12 mouse cellular contexts compared by ENCODE assay signal in genomic region chr16:4978275-4979051, GRCm38 (mm10). TPM values are rescaled to one million over a fixed set of nuclear protein-coding genes. Genes with fewer than 3 reads are reported as not detected.
DNase-seq lines count a peak whose midpoint lies in the region; ATAC-seq and TF ChIP-seq lines count a peak whose summit lies in the region.
"Had no signal": no experiment of that assay in that cellular context is flagged by ENCODE, and none has a peak within 500 bp of the region (broad histone marks: within the 10 kb centered on the region; RNA-seq: fewer than 3 reads in every experiment).

No protein-coding gene starts in this region.

- no peak for TF ChIP-seq CTCF in layer of hippocampus, adult 2 months (conservative IDR thresholded peaks at IDR 0.05)

- no peak overlapping the region for H3K4me3 ChIP-seq in layer of hippocampus, adult 2 months
- H3K4me3 ChIP-seq: neural tube, embryonic 13.5 days had no signal

- no peak for DNase-seq in layer of hippocampus, adult 2 months (ENCODE audit: low spot score in 2 of 2)
- DNase-seq in layer of hippocampus, postnatal 25 days (ENCODE audit: extremely low spot score in 1 of 2, low spot score in 1 of 2): no peak
- DNase-seq in kidney, postnatal 25 days: peak; percentile 49 to 81
- DNase-seq in lung, postnatal 36 days: peak; percentile 70
- DNase-seq in adrenal gland, adult 2 months: no peak
- DNase-seq in adrenal gland, postnatal 36 days: no peak

- peak overlapping the region; percentile 81 for H3K27ac ChIP-seq in layer of hippocampus, adult 2 months
- H3K27ac ChIP-seq: neural tube, embryonic 13.5 days had no signal

- peak; percentile 40; the same call in 1 of the 2 replicates for ATAC-seq in common myeloid progenitor, adult 5-6 weeks (replicated peaks; ENCODE audit: low read depth, poor library complexity, severe bottlenecking)
- ATAC-seq in megakaryocyte, adult 5-6 weeks (ENCODE audit: poor library complexity, severe bottlenecking): no peak

RNA-seq across cellular contexts. Expression of gene Anks3, which starts 14.5 kb away (rescaled TPM):
- 10 to 100 TPM; 75.8 to 98.0 TPM for total RNA-seq in layer of hippocampus, adult 2 months (2021)
- total RNA-seq in layer of hippocampus, postnatal 25 days (2021): 10 to 100 TPM; 59.7 to 74.3 TPM
- total RNA-seq in common myeloid progenitor, adult 5-6 weeks (2017): 16.4 and 25.4 TPM in 2 replicates
- total RNA-seq in adrenal gland, adult 2 months (2021): 10 to 100 TPM; 30.8 to 33.9 TPM
- 39.2 and 45.3 TPM in 2 replicates for polyA plus RNA-seq in adrenal gland, adult 2 months (2012; rRNA removed)
- total RNA-seq in megakaryocyte, adult 5-6 weeks (2015): 13.7 and 15.0 TPM in 2 replicates
- total RNA-seq in megakaryocyte, adult 5-6 weeks (2017): 15.6 and 19.0 TPM in 2 replicates
- 10 to 100 TPM; 31.2 to 42.2 TPM for total RNA-seq in adrenal gland, postnatal 36 days (2021)

RNA-seq across cellular contexts. Expression of gene Sept12, which starts 19.2 kb away (rescaled TPM):
- not detected for total RNA-seq in layer of hippocampus, adult 2 months (2021)
- total RNA-seq in layer of hippocampus, postnatal 25 days (2021): not detected
- total RNA-seq in common myeloid progenitor, adult 5-6 weeks (2017): not detected in 2 replicates
- total RNA-seq in adrenal gland, adult 2 months (2021): not detected
- polyA plus RNA-seq in adrenal gland, adult 2 months (2012; rRNA removed): not detected in 2 replicates
- not detected in 2 replicates for total RNA-seq in megakaryocyte, adult 5-6 weeks (2015)
- total RNA-seq in megakaryocyte, adult 5-6 weeks (2017): not detected in 2 replicates
- not detected for total RNA-seq in adrenal gland, postnatal 36 days (2021)
- total RNA-seq: MEL had no signal
- polyA plus RNA-seq: limb, embryonic 11.5 days; neural tube, embryonic 13.5 days; stomach, embryonic 16.5 days had no signal

RNA-seq across cellular contexts. Expression of gene Smim22, which starts 28.6 kb away (rescaled TPM):
- total RNA-seq in layer of hippocampus, adult 2 months (2021): not detected
- not detected for total RNA-seq in layer of hippocampus, postnatal 25 days (2021)
- not detected in 2 replicates for total RNA-seq in common myeloid progenitor, adult 5-6 weeks (2017)
- total RNA-seq in adrenal gland, adult 2 months (2021): not detected
- 0.38 TPM in 1 of 2 replicates, not detected in the other for polyA plus RNA-seq in adrenal gland, adult 2 months (2012; rRNA removed)
- not detected in 2 replicates for total RNA-seq in megakaryocyte, adult 5-6 weeks (2015)
- not detected in 2 replicates for total RNA-seq in megakaryocyte, adult 5-6 weeks (2017)
- not detected for total RNA-seq in adrenal gland, postnatal 36 days (2021)
- total RNA-seq: MEL had no signal
- polyA plus RNA-seq: neural tube, embryonic 13.5 days had no signal

RNA-seq across cellular contexts. Expression of gene Rogdi, which starts 34.9 kb away (rescaled TPM):
- 100 to 1,000 TPM; 394 to 420 TPM for total RNA-seq in layer of hippocampus, adult 2 months (2021)
- 100 to 1,000 TPM; 361 to 407 TPM for total RNA-seq in layer of hippocampus, postnatal 25 days (2021)
- 6.7 and 10.7 TPM in 2 replicates for total RNA-seq in common myeloid progenitor, adult 5-6 weeks (2017)
- total RNA-seq in adrenal gland, adult 2 months (2021): 10 to 100 TPM; 16.9 to 28.1 TPM
- 83.9 and 99.3 TPM in 2 replicates for polyA plus RNA-seq in adrenal gland, adult 2 months (2012; rRNA removed)
- total RNA-seq in megakaryocyte, adult 5-6 weeks (2015): 75.8 and 80.5 TPM in 2 replicates
- 28.1 and 38.9 TPM in 2 replicates for total RNA-seq in megakaryocyte, adult 5-6 weeks (2017)
- total RNA-seq in adrenal gland, postnatal 36 days (2021): 10 to 100 TPM; 21.2 to 21.6 TPM

RNA-seq across cellular contexts. Expression of gene Nudt16l1, which starts 39.9 kb away (rescaled TPM):
- total RNA-seq in layer of hippocampus, adult 2 months (2021): 10 to 100 TPM; 79.1 to 79.6 TPM
- total RNA-seq in layer of hippocampus, postnatal 25 days (2021): 10 to 100 TPM; 68.8 to 78.4 TPM
- 11.5 and 17.5 TPM in 2 replicates for total RNA-seq in common myeloid progenitor, adult 5-6 weeks (2017)
- total RNA-seq in adrenal gland, adult 2 months (2021): 10 to 100 TPM; 50.6 to 67.6 TPM
- polyA plus RNA-seq in adrenal gland, adult 2 months (2012; rRNA removed): 125 and 130 TPM in 2 replicates
- 16.7 and 22.9 TPM in 2 replicates for total RNA-seq in megakaryocyte, adult 5-6 weeks (2015)
- 10.2 and 14.0 TPM in 2 replicates for total RNA-seq in megakaryocyte, adult 5-6 weeks (2017)
- 10 to 100 TPM; 54.6 to 74.1 TPM for total RNA-seq in adrenal gland, postnatal 36 days (2021)

Comparison
In these comparisons a context has a peak if more than half of its experiments do, and no peak if none do; other contexts are left out.
1. DNase-seq: peak in kidney, postnatal 25 days (2 of 2) and lung, postnatal 36 days (single experiment); none in layer of hippocampus, adult 2 months (0 of 2), layer of hippocampus, postnatal 25 days (0 of 2), adrenal gland, adult 2 months (single experiment) and adrenal gland, postnatal 36 days (0 of 2).